Mouse (Mus musculus) megakaryocyte, embryonic 14.5 days (primary cell): Measurements from ENCODE around the gene Grin3b. TPM values are rescaled to one million over a fixed set of nuclear protein-coding genes. Genes with fewer than 3 reads are reported as not detected.

Source experiments
- H3K27me3 ChIP-seq: replicated peaks from 2 replicates; pipeline ENCODE3; 2012; ENCODE audit warnings: inconsistent platforms
- H3K36me3 ChIP-seq: replicated peaks from 2 replicates; pipeline ENCODE3; 2012; ENCODE audit warnings: low read length, inconsistent platforms, mixed read lengths
- H3K4me1 ChIP-seq: 2 replicates; pipeline ENCODE4 v1.6.1; 2012; ENCODE audit warnings: inconsistent platforms
- H3K4me3 ChIP-seq: replicated peaks from 2 replicates; pipeline ENCODE3; 2012; ENCODE audit warnings: moderate library complexity, mild to moderate bottlenecking, inconsistent platforms
- H3K9me3 ChIP-seq: 2 replicates; pipeline ENCODE4 v1.6.1; 2012; ENCODE audit warnings: inconsistent platforms
- FLI1 ChIP-seq: IDR thresholded peaks from 2 replicates; pipeline ENCODE4 v1.6.1; 2012; ENCODE audit warnings: low read length, inconsistent platforms, mixed read lengths
- GATA1 ChIP-seq: IDR thresholded peaks from 3 replicates; pipeline ENCODE4 v1.6.1; 2012; ENCODE audit warnings: mixed read lengths, low read length, inconsistent platforms, borderline replicate concordance
- polyA plus RNA-seq: library from polyadenylated mRNA; stranded (reverse); fragments of >175 nt; gene quantifications from 2 replicates; pipeline ENCODE4 v1.2.3, GENCODE M21; 2012; ENCODE audit warnings: low replicate concordance; ENCODE audit not compliant: insufficient read depth

The Grin3b gene
- polyA plus RNA-seq, 1 experiment: not detected

GRCm38 (mm10) chr10:79976722-79977107 is 6.2 kb downstream of the Grin3b start:
- TF ChIP-seq GATA1 (no peak), FLI1 (no peak)
- H3K4me3 ChIP-seq: no peak overlapping the region
- peaks cover 88% of the 10 kb centered on the region for H3K36me3 ChIP-seq
- H3K9me3 ChIP-seq: peaks cover 25% of the 10 kb centered on the region
- peaks cover 14% of the 10 kb centered on the region for H3K27me3 ChIP-seq
- peaks cover 39% of the 10 kb centered on the region for H3K4me1 ChIP-seq

DNA sequence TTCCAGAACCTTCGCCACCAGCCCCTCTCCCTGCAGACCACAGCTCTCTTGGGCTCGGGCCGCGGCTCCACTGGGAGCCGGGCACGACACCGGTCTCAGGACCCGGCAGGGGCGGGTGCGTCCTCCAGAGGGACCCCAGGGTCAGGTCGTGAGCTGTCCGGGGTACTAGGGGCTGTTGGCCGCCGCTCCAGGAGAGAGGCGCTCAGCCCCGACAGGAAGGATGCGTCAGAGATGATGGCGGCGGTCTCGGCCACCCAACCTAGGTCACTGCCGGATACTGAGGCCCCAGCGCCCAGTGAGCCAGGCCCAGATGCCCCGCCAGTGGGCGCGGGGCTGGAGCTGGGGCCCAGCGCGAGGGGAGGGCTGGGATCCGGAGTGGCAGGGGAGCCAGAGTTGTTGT is 6.8 kb downstream of the Grin3b start:
- peaks cover 91% of the 10 kb centered on the region for H3K36me3 ChIP-seq
- H3K4me1 ChIP-seq: peaks cover 44% of the 10 kb centered on the region
- H3K27me3 ChIP-seq: peaks cover 8% of the 10 kb centered on the region
- no peak overlapping the region for H3K4me3 ChIP-seq
- H3K9me3 ChIP-seq: peaks cover 25% of the 10 kb centered on the region
- TF ChIP-seq FLI1 (no peak), GATA1 (no peak)

- TF ChIP-seq FLI1: no peak
- no peak for TF ChIP-seq GATA1
- Histone ChIP-seq H3K27me3 (peaks cover 1% of the 10 kb centered on the region), H3K9me3 (peaks cover 25% of the 10 kb centered on the region), H3K4me3 (peak overlapping the region; percentile 23), H3K4me1 (peaks cover 48% of the 10 kb centered on the region), H3K36me3 (peaks cover 95% of the 10 kb centered on the region)
Measured at GRCm38 (mm10) chr10:79978061-79978460, 7.5 kb downstream of the Grin3b start.

DNA sequence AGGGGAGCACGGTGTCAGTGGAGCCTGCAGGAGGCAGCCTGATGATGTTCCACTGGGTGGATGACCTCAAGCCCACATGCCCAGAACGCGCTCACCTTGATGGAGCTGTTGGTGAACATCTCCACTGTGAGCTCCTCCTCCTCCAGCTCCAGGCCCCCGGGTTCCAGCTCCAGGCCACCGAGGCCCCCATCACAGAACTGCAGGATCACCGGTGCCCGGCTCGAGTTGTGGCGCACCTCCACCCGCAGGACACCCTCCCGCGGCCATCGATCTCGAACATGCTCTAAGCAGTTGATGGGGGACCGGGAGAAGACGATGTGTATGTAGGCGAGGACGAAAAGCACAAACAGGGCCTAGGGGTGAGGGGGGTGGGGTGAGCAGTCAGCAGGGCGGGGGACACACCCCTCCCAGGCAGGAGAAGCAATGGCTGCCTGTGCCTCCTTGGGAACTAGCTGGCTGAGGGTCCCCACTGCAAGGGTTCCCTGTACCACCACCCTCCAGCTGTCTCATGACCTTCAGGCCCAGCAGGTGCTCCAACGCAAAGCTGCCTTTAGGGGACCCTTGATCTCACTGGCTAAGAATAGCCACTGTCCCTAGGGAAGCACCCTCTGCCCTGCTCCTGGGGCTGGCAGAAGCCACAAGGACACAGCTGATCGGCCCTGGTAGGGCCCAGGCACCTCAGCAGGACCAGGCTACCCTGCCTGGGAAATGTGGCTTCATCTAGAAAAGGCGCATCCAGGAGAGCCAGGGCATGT is 9.1 kb downstream of the Grin3b start:
- Histone ChIP-seq H3K27me3 (no peaks in the 10 kb centered on the region), H3K36me3 (peaks cover 80% of the 10 kb centered on the region), H3K4me3 (peak overlapping the region; percentile 56), H3K4me1 (peaks cover 55% of the 10 kb centered on the region), H3K9me3 (peaks cover 25% of the 10 kb centered on the region)
- TF ChIP-seq GATA1: no peak
- TF ChIP-seq FLI1: no peak

- H3K9me3 ChIP-seq: no peaks in the 10 kb centered on the region
- no peak for TF ChIP-seq FLI1
- TF ChIP-seq GATA1: no peak
- no peaks in the 10 kb centered on the region for H3K27me3 ChIP-seq
- peaks cover 45% of the 10 kb centered on the region for H3K36me3 ChIP-seq
- peak overlapping the region; percentile 97 for H3K4me3 ChIP-seq
- peaks cover 79% of the 10 kb centered on the region for H3K4me1 ChIP-seq
Measured at GRCm38 (mm10) chr10:79983205-79983604, 12.7 kb downstream of the Grin3b start.

GRCm38 (mm10) chr10:79983670-79984069 is 13.2 kb downstream of the Grin3b start:
- Histone ChIP-seq H3K4me1 (peaks cover 84% of the 10 kb centered on the region), H3K9me3 (no peaks in the 10 kb centered on the region)
- TF ChIP-seq GATA1: no peak
- no peak for TF ChIP-seq FLI1

GRCm38 (mm10) chr10:79984195-79984816 is 13.8 kb downstream of the Grin3b start, which contains the start of gene Tmem259:
Tmem259 (minus strand) TSS chr10:79984330.
- peaks cover 38% of the 10 kb centered on the region for H3K36me3 ChIP-seq
- H3K27me3 ChIP-seq: no peaks in the 10 kb centered on the region
- H3K4me3 ChIP-seq: peak within 1 kb of the TSS; percentile 97
- no peak for TF ChIP-seq GATA1
- no peak for TF ChIP-seq FLI1
- peaks cover 84% of the 10 kb centered on the region for H3K4me1 ChIP-seq
- no peaks in the 10 kb centered on the region for H3K9me3 ChIP-seq

More at GRCm38 (mm10) chr10:79983670-79984069, 13.2 kb downstream of the Grin3b start:
- Histone ChIP-seq H3K36me3 (peaks cover 41% of the 10 kb centered on the region), H3K4me3 (peak overlapping the region; percentile 97), H3K27me3 (no peaks in the 10 kb centered on the region)

GRCm38 (mm10) chr10:79984871-79985270 is 14.4 kb downstream of the Grin3b start:
- Histone ChIP-seq H3K9me3 (no peaks in the 10 kb centered on the region), H3K36me3 (peaks cover 38% of the 10 kb centered on the region), H3K4me3 (peak overlapping the region; percentile 97), H3K4me1 (peaks cover 84% of the 10 kb centered on the region), H3K27me3 (no peaks in the 10 kb centered on the region)
- TF ChIP-seq GATA1 (no peak), FLI1 (no peak)

DNA sequence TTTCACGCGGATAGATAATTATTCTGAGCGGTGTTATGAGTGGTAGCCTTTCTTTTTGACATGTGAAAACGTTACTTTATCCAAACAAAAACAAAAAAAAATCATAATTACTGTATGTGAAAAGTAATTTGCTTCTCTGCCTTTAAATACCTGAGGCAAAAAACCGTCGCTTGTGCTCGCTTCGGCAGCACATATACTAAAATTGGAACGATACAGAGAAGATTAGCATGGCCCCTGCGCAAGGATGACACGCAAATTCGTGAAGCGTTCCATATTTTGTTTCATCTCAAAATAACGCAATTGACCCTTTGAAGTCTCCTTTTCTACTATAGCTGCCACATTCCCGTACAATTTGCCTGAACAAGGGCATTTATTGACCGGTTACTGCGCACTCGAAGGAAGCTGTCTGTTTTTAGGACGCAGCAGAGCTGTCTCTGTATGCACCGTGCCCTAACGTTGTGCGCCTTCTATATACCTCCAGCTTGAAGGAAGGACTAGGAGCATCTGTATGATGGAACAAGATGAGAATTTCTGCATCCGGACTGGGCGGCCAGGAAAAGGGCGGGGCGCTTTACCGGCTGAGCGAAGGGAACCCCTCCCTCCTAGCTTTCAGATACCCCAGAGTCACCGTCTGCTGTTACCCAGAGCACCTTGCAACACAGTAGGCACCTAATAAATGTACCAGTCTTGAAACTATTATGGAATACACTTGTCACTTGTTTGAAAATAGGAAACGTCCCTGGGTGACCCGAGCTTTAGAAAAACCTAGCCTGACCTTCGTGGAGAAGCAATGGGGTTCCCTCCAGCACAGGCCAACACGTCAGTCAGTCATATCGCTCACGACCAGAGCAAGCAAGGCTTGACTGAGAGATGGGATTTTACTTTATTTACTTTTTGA is 15.1 kb downstream of the Grin3b start:
- Histone ChIP-seq H3K4me1 (peaks cover 81% of the 10 kb centered on the region), H3K36me3 (peaks cover 35% of the 10 kb centered on the region), H3K9me3 (no peaks in the 10 kb centered on the region), H3K4me3 (peak overlapping the region; percentile 97), H3K27me3 (no peaks in the 10 kb centered on the region)
- TF ChIP-seq GATA1: no peak
- no peak for TF ChIP-seq FLI1

DNA sequence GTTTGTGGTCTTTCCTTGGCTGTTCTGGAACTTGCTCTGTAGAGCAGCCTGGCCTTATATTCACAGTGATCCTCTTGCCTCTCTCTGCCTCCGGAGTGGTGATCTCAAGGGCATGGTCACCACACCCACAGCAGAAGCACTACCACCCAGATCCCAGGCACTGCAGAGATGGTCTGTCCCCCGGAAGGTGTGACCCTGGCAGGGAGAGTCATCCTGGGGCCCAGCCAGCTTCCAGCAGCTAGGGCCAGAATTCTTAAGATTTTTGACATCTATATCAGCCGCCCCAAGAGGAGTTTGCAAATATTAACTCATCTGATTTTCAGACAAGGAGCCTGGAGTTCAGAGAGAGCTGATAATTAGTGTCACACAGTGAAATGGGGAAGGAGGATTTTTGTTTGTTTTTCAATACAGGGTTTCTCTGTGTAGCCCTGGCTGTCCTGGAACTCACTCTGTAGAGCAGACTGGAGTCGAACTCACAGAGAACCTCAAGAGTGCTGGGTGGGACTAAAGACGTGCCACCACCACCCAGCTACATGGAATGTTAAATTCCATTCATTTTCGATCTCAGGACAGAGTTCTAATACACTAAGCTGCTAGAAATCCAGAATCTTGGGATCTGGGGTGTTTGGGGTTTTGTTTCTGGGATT is 15.8 kb downstream of the Grin3b start:
- Histone ChIP-seq H3K4me1 (peaks cover 81% of the 10 kb centered on the region), H3K27me3 (no peaks in the 10 kb centered on the region), H3K36me3 (peaks cover 35% of the 10 kb centered on the region), H3K9me3 (peaks cover 5% of the 10 kb centered on the region; the same call in 1 of the 2 replicates), H3K4me3 (peak overlapping the region; percentile 97)
- no peak for TF ChIP-seq FLI1
- no peak for TF ChIP-seq GATA1
